Mouse (Mus musculus) testis, postnatal 14 days (tissue): Measurements from ENCODE around the gene Tmem97.

Source experiments
- DNase-seq: peaks from one replicate; pipeline ENCODE4 v3.0.0; 2021; ENCODE audit warnings: low spot score

The Tmem97 gene

DNA sequence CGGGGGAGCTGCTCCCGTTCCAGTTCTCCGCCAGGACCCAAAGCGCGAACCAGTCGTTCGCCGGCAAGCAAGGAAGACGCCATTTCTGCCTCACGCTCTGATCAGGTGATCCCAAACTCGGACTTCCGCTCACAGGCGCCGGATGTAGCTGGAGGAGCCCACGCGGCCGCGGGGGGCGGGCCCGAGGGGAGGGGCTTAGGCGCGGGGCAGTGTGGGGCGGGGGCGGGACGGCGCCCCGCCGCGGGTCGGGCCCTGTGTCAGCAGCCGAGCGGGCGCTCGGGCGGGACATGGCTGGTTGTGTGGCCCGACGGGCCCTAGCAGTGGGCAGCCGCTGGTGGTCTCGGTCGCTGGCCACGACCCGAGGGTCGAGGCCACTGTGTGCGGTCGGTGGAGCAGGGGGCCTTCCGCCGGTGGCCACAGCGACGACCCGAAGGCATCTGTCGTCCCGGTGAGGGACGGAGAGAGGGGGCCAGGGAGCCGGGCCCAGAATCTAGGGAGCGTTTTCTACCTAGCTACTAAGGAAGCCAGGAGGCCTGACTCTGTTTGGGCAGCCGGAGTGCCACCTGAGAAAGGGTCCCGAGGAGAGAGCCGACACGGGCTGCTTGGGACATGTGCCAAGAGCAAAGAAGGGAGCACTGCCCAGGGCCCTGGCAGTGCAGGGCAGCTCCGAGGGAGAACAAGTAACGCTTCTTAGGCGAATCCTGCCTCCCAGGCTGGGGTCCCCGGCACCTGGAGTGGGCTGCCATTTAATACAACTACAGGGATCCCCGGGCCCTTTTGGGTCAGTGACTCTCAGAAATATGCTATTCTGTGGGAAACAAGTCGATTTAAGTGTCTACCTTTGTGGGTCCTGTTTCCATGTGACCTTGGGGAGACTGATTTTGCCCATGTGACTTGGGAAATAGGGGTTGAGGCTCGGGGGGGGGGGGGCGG lies 38.3 kb downstream of the Tmem97 start, which contains the start of the genes Tmem199 and Poldip2:
TSS of gene Tmem199 (minus strand) at position 148 of the 933 bp plus-strand sequence.
TSS of gene Poldip2 (plus strand) at position 169 of the 933 bp plus-strand sequence.
- peak; percentile 93 for DNase-seq

- DNase-seq: no peak
Measured at GRCm38 (mm10) chr11:78509148-78509547, 41.4 kb downstream of the Tmem97 start.

GRCm38 (mm10) chr11:78505430-78505829 lies 45.1 kb downstream of the Tmem97 start:
- no peak for DNase-seq

GRCm38 (mm10) chr11:78502909-78503650 lies 47.5 kb downstream of the Tmem97 start, which contains the start of gene Sebox:
Gene Sebox (plus strand): TSS chr11:78503447.
- DNase-seq: no peak

- no peak for DNase-seq
Measured at GRCm38 (mm10) chr11:78501529-78501928, 49.0 kb downstream of the Tmem97 start.

DNA sequence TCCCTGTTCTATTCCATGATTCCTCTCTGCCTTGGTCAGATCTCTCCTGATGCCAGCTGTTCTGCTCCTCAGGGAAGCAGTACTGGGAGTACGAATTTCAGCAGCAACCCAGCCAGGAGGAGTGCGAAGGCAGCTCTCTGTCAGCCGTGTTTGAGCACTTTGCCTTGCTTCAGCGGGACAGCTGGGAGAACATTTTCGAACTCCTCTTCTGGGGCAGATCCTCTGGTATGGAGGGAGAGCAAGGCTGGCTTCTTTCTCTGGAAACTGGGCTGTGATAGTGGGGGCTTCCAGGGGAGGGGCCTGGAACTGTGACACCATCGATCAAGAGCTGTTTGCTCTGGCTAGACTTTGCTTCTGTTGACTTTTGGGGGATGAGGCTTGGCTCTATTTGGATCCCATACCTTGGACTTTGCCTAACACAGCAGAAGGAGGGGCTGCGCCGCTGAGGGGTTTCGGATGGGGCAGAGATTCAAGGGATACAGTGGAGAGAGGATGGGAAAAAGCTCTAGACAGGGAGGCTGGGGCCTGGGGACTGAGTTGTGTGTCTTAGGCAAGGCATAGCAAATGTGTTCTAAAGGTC lies 49.9 kb downstream of the Tmem97 start:
- DNase-seq: no peak

DNA sequence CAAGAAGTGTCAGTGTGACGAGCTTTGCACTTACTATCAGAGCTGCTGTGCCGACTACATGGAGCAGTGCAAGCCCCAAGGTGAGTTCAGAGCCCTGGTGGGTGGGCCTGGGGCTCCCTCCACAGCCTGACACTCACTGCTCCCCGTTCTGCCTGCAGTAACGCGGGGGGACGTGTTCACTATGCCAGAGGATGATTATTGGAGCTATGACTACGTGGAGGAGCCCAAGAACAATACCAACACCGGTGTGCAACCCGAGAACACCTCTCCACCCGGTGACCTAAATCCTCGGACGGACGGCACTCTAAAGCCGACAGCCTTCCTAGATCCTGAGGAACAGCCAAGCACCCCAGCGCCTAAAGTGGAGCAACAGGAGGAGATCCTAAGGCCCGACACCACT lies 51.0 kb downstream of the Tmem97 start:
- DNase-seq: no peak

DNA sequence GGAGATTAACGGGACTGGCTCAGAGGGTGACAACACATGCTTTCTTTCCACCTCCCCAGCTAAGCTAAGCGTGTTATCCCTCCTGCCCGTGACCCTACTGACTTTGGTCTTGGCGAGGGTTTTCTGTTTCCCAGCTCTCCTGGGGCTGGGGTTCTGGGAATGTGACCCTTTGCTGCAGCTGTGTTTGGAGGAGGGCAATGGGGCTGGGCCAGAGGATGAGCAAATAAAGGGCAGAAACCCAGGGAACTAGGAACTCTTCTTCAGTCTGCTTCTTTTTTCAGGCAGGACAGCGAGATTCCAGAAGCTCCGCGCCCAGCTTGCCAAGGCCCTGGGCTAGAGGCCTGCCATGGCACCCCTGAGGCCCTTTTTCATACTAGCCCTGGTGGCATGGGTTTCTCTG lies 51.6 kb downstream of the Tmem97 start, which contains the start of gene Vtn:
TSS of gene Vtn (plus strand) at position 88 of the 400 bp plus-strand sequence.
- DNase-seq: peak; percentile 36

GRCm38 (mm10) chr11:78497544-78498522 lies 52.7 kb downstream of the Tmem97 start, which contains the start of gene Sarm1:
Gene Sarm1 (minus strand): TSS chr11:78497754.
- DNase-seq: peak; percentile 90

- peak; percentile 41 for DNase-seq
Measured at GRCm38 (mm10) chr11:78497071-78497541, 53.5 kb downstream of the Tmem97 start.

DNA sequence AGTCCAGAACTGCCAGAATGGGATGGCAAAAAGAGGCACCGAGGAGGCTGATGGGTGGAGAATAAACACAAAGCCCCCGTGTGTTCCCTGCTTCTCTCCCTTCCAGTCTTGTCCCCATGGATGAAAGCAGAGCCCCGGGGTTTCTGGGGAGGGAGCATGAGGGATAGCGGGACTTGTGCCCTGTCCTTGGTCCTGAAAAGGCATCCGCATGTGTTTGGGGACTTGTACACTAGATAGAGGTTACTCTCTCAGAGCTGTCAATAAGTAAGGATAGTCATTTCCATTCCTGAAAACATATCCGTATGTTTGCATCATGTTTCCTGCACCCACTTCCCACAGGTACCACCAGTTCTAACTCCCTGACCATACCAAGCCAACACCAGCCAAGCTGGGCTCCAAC lies 54.7 kb downstream of the Tmem97 start:
- no peak for DNase-seq
